Mouse (Mus musculus): ENCODE measurements at regions not wholly inside any gene's neighbourhood (a gene's known extent, or its start where the extent isn't known, plus 50 kb on each side); places are given as distances from the start of the nearest gene placed in this dataset.

DNA sequence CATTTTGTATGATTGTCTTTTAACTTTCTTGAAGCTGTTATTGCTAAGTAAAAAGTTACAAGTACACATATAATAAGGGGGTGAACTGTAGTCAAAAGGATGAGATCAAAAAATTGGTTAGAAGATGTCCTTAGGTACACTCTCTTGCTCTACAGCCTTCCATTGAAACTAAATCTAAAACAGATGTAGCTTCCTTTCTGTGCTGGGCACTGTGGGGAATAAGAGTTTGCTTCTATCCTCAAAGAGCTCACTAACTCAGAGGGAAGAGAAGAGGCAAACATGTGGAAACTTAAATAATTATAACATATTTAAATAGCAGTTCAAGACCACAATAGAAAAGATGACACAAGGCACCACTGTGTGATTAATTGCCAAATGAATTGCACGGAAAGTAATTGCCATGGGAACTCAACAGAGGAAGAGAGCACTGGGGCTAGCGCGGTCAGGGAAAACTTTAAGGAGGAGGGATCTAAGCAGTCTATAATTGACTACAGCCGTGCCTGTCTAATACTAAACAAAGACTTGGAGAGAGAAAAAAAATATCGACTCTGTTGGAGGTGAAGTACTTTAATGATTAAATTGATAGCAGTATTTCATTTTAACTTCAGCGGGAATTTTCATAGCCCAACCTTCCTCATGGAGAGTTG is 57.9 kb upstream of the Ammecr1 start:
- peaks cover 5% of the 10 kb centered on the region for H3K27me3 ChIP-seq (ENCODE audit: control insufficient read depth, insufficient read depth, low read length)
- WGBS: 80% methylated on average over 6 of the region's 6 CpGs
- DNase-seq (ENCODE audit: low spot score, missing footprints): no peak
- no peak overlapping the region for H3K27ac ChIP-seq (ENCODE audit: low read depth, low read length)
- H3K9me3 ChIP-seq (ENCODE audit: control insufficient read depth, low read length): no peaks in the 10 kb centered on the region
- no peak overlapping the region for H3K4me3 ChIP-seq (ENCODE audit: low read depth, low read length)
- no peaks in the 10 kb centered on the region for H3K4me1 ChIP-seq (ENCODE audit: control insufficient read depth, insufficient read depth, low read length)
- H3K36me3 ChIP-seq (ENCODE audit: control insufficient read depth, insufficient read depth, low read length): no peaks in the 10 kb centered on the region
- H3K4me2 ChIP-seq: no peak overlapping the region
- no peak for ATAC-seq (ENCODE audit: low FRiP score)
- H3K9ac ChIP-seq (ENCODE audit: low read length): no peak overlapping the region

DNA sequence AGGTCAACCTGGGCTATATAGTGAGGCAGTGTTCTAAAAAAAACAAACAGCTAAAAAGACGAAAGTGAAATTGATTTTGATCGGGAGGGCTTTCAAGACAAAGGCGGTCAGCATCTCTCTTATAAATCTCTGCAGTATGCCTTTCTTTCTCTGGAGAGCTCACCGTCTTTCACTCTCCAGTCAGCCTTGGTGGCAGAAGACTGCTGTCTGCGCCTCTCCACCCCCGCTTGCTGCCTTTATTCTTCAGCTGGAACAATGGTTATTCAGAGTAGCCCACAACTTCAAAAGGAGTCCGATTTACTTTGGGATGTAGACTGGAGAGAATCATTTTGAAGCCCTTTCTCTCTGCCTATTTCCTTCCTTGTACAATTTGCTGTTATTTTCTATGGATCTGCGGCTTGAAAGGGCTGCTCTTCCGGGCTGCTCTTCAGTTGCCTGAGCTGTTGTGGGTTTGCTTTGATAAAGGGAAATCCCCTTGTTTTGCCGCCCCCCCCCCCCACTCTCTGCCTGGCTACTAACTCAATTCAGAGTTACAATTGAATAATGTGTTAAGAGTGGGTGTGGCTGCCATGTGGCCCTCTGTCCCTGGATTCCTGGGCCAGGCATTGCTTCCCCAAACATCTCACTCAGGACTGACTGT is 64.0 kb upstream of the Ammecr1 start:
- no peaks in the 10 kb centered on the region for H3K4me1 ChIP-seq (ENCODE audit: control insufficient read depth, insufficient read depth, low read length)
- WGBS: 27% methylated on average over 10 of the region's 10 CpGs
- no peak overlapping the region for H3K27ac ChIP-seq (ENCODE audit: low read depth, low read length)
- H3K9me3 ChIP-seq (ENCODE audit: control insufficient read depth, low read length): no peaks in the 10 kb centered on the region
- no peak overlapping the region for H3K4me3 ChIP-seq (ENCODE audit: low read depth, low read length)
- peaks cover 18% of the 10 kb centered on the region for H3K27me3 ChIP-seq (ENCODE audit: control insufficient read depth, insufficient read depth, low read length)
- ATAC-seq (ENCODE audit: low FRiP score) (0 out of 2 replicates have a peak, but pooled peaks have one; percentile 54), DNase-seq (ENCODE audit: low spot score, missing footprints) (no peak)
- H3K9ac ChIP-seq (ENCODE audit: low read length): no peak overlapping the region
- no peak overlapping the region for H3K4me2 ChIP-seq
- H3K36me3 ChIP-seq (ENCODE audit: control insufficient read depth, insufficient read depth, low read length): no peaks in the 10 kb centered on the region

DNA sequence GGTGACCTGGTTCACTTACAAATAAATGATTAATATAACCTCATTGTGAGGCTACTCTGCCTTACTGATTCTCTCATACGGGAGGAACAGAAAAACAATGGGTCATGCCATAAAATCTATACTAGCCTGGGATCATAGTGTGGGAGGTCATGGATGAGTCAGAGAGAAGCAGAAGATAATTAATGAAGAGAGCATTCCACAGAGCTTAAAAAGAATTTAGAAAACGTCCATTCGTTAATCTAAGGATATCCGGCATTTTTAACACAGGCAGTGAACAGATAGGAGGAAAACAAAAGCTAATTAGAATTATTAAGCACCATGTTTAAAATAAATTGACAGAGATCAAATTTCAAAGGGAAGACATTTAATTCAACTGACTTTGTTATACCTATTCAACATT is 59.5 kb upstream of the Rtl9 start:
- Histone ChIP-seq H3K27me3 (ENCODE audit: control insufficient read depth, insufficient read depth, low read length) (no peaks in the 10 kb centered on the region; the same call in 1 of the 2 replicates), H3K27ac (ENCODE audit: low read depth, low read length) (no peak overlapping the region), H3K36me3 (ENCODE audit: control insufficient read depth, insufficient read depth, low read length) (no peaks in the 10 kb centered on the region), H3K4me3 (ENCODE audit: low read depth, low read length) (no peak overlapping the region), H3K9me3 (ENCODE audit: control insufficient read depth, low read length) (no peaks in the 10 kb centered on the region), H3K9ac (ENCODE audit: low read length) (no peak overlapping the region), H3K4me1 (ENCODE audit: control insufficient read depth, insufficient read depth, low read length) (no peaks in the 10 kb centered on the region), H3K4me2 (no peak overlapping the region)
- 83% methylated on average over 4 of the region's 4 CpGs for WGBS
- DNase-seq (ENCODE audit: low spot score, missing footprints) (no peak), ATAC-seq (ENCODE audit: low FRiP score) (no peak)

DNA sequence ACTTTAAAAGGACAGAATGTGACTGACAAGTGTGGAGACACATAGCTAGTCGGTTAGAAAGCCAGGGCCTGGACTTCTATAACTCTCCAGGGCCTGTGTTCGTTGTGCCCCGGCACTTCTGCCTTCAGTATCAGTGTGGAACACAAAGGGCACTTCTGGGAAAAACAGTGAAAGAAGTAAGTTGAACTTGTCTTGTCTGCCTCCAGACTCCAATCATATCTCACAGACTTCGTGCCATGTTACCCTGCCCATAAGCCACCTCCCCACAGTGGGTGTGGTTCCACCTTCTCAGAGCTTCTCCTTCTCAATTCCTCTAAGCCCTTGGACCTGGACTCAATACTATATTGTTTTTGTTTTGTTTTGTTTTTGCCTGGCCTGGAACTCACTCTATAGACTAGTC is 55.1 kb upstream of the Rtl9 start:
- H3K4me1 ChIP-seq (ENCODE audit: control insufficient read depth, insufficient read depth, low read length): no peaks in the 10 kb centered on the region
- H3K36me3 ChIP-seq (ENCODE audit: control insufficient read depth, insufficient read depth, low read length): no peaks in the 10 kb centered on the region
- WGBS: 87% methylated on average over 4 of the region's 4 CpGs
- H3K4me3 ChIP-seq (ENCODE audit: low read depth, low read length): no peak overlapping the region
- no peak overlapping the region for H3K27ac ChIP-seq (ENCODE audit: low read depth, low read length)
- H3K9ac ChIP-seq (ENCODE audit: low read length): no peak overlapping the region
- ATAC-seq (ENCODE audit: low FRiP score) (no peak), DNase-seq (ENCODE audit: low spot score, missing footprints) (no peak)
- no peaks in the 10 kb centered on the region for H3K9me3 ChIP-seq (ENCODE audit: control insufficient read depth, low read length)
- no peak overlapping the region for H3K4me2 ChIP-seq
- H3K27me3 ChIP-seq (ENCODE audit: control insufficient read depth, insufficient read depth, low read length): no peaks in the 10 kb centered on the region

DNA sequence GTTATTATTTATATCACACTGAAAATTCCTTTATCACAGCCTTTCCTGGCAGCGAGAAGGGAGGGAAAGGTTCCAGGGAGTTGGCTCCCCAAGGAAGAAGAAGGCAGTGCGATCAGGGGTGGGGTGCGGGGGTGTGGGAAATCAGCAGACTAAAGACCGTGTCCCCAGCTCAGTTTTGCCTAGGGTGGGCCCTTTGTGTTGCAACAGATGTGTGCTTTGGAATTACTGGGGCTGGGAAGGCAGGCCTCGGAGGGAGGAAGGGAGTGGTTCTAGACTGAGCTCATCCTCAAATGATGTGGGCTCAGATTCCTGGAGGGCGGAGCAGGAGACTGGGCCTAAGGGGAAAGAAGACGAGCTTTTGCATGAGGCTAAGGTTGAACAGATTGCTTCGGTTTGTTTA is 53.1 kb upstream of the Rtl9 start:
- Histone ChIP-seq H3K36me3 (ENCODE audit: control insufficient read depth, insufficient read depth, low read length) (no peaks in the 10 kb centered on the region), H3K4me2 (no peak overlapping the region), H3K4me3 (ENCODE audit: low read depth, low read length) (no peak overlapping the region), H3K27me3 (ENCODE audit: control insufficient read depth, insufficient read depth, low read length) (no peaks in the 10 kb centered on the region), H3K9ac (ENCODE audit: low read length) (no peak overlapping the region), H3K4me1 (ENCODE audit: control insufficient read depth, insufficient read depth, low read length) (no peaks in the 10 kb centered on the region), H3K9me3 (ENCODE audit: control insufficient read depth, low read length) (no peaks in the 10 kb centered on the region), H3K27ac (ENCODE audit: low read depth, low read length) (no peak overlapping the region)
- ATAC-seq (ENCODE audit: low FRiP score) (no peak), DNase-seq (ENCODE audit: low spot score, missing footprints) (no peak)
- WGBS: 76% methylated on average over 8 of the region's 8 CpGs
